In genomic region chr7:63752081-63752480, GRCm38 (mm10) we compare ENCODE assay signal across 9 mouse cellular contexts.
DNase-seq lines count a peak whose midpoint lies in the region; ATAC-seq and TF ChIP-seq lines count a peak whose summit lies in the region.
"Had no signal": no experiment of that assay in that cellular context is flagged by ENCODE, and none has a peak within 500 bp of the region (broad histone marks: within the 10 kb centered on the region; RNA-seq: fewer than 3 reads in every experiment).

No protein-coding gene starts in this region.

- H3K9ac ChIP-seq in heart, adult 2 months (ENCODE audit: low read depth, low read length): no peak overlapping the region
- H3K9ac ChIP-seq in heart, embryonic 11.5 days (ENCODE audit: low read depth, low read length): no peak overlapping the region
- H3K9ac ChIP-seq: liver, embryonic 13.5 days had no signal

- no peak overlapping the region for H3K27ac ChIP-seq in heart, adult 2 months
- H3K27ac ChIP-seq in heart, embryonic 11.5 days (ENCODE audit: low read depth, low read length): no peak overlapping the region
- H3K27ac ChIP-seq: liver, embryonic 13.5 days had no signal

- no peak for TF ChIP-seq EP300 in heart, adult 2 months (IDR thresholded peaks at IDR 0.05; ENCODE audit: insufficient read depth, low read depth, low read length)

- intact Hi-C loops in heart, adult 2 months (cut with DNase I): loop anchor here (1.0 to 5.0 kb wide), 5 partner anchors 103 to 574 kb away; no protein-coding TSS in a partner anchor

- no peak for ATAC-seq in heart, embryonic 11.5 days (replicated peaks; ENCODE audit: insufficient number of reproducible peaks, low FRiP score, low TSS enrichment)

- H3K36me3 ChIP-seq in heart, adult 2 months (ENCODE audit: control insufficient read depth, insufficient read depth, low read length): no peaks in the 10 kb centered on the region
- H3K36me3 ChIP-seq in heart, embryonic 11.5 days (ENCODE audit: control insufficient read depth, insufficient read depth, low read length): no peaks in the 10 kb centered on the region
- H3K36me3 ChIP-seq: liver, embryonic 13.5 days had no signal

- H3K79me2 ChIP-seq in heart, adult 2 months (replicated peaks; ENCODE audit: control insufficient read depth, insufficient read depth, low read length): no peaks in the 10 kb centered on the region

- 41% methylated on average over 4 of the region's 4 CpGs for WGBS in heart, adult 2 months
- 44% methylated on average over 4 of the region's 4 CpGs for WGBS in heart, embryonic 11.5 days (ENCODE audit: insufficient replicate concordance)

- DNase-seq in heart, adult 2 months: peak; percentile 28 to 50
- DNase-seq in urinary bladder, postnatal 25 days (ENCODE audit: low spot score): peak; percentile 41
- DNase-seq in urinary bladder, postnatal 10 days (ENCODE audit: low spot score): no peak
- DNase-seq in cerebellum, postnatal 14 days: peak; percentile 69 to 77
- peak; percentile 21 to 73 for DNase-seq in kidney, postnatal 36 days
- peak; percentile 75 for DNase-seq in retina, embryonic 14.5 days (ENCODE audit: low spot score)
- no peak for DNase-seq in layer of hippocampus, adult 9-10 months (ENCODE audit: low spot score)
- DNase-seq: liver, embryonic 13.5 days had no signal

- no peaks in the 10 kb centered on the region for H3K9me3 ChIP-seq in heart, embryonic 11.5 days (replicated peaks; ENCODE audit: control insufficient read depth, low read length)
- H3K9me3 ChIP-seq: liver, embryonic 13.5 days had no signal

- H3K4me1 ChIP-seq in heart, adult 2 months (ENCODE audit: control insufficient read depth, insufficient read depth, low read length): peaks cover 10% of the 10 kb centered on the region
- peaks cover 5% of the 10 kb centered on the region for H3K4me1 ChIP-seq in heart, embryonic 11.5 days (ENCODE audit: control insufficient read depth, insufficient read depth, low read length)
- H3K4me1 ChIP-seq: liver, embryonic 13.5 days had no signal

- H3K4me2 ChIP-seq in heart, embryonic 11.5 days: no peak overlapping the region
- H3K4me2 ChIP-seq: liver, embryonic 13.5 days had no signal

- H3K27me3 ChIP-seq in heart, adult 2 months (ENCODE audit: control insufficient read depth, insufficient read depth, low read length): peaks cover 4% of the 10 kb centered on the region; the same call in 1 of the 2 replicates
- peaks cover 38% of the 10 kb centered on the region for H3K27me3 ChIP-seq in heart, embryonic 11.5 days (ENCODE audit: control insufficient read depth, insufficient read depth, low read length)

- TF ChIP-seq POLR2A in heart, adult 2 months (IDR thresholded peaks at IDR 0.05; ENCODE audit: insufficient read depth, low read depth, low read length): no peak

- peak; percentile 94 for TF ChIP-seq CTCF in heart, adult 2 months (IDR thresholded peaks at IDR 0.05)

- no peak overlapping the region for H3K4me3 ChIP-seq in heart, adult 2 months
- no peak overlapping the region for H3K4me3 ChIP-seq in heart, embryonic 11.5 days (ENCODE audit: low read depth, low read length)
- H3K4me3 ChIP-seq: liver, embryonic 13.5 days had no signal

Comparison
In these comparisons a context has a peak if more than half of its experiments do, and no peak if none do; other contexts are left out.
1. DNase-seq: peak in heart, adult 2 months (2 of 2), urinary bladder, postnatal 25 days (single experiment), cerebellum, postnatal 14 days (2 of 2), kidney, postnatal 36 days (2 of 2) and retina, embryonic 14.5 days (single experiment); none in urinary bladder, postnatal 10 days (single experiment) and layer of hippocampus, adult 9-10 months (single experiment).